Mouse (Mus musculus) cerebellum, postnatal 25 days (tissue): Measurements from ENCODE around the gene Olfr1281.
"Not testable (repeated sequence)": the region's sequence is repeated elsewhere in the genome, so short reads cannot be mapped to it uniquely, and the experiment has no call there.

ENCODE experiments used
- DNase-seq, 2 experiments: peaks; one replicate each; pipeline ENCODE4 v3.0.0; 2021; ENCODE audit warnings: mixed read lengths in 2 of 2

The Olfr1281 gene

DNA sequence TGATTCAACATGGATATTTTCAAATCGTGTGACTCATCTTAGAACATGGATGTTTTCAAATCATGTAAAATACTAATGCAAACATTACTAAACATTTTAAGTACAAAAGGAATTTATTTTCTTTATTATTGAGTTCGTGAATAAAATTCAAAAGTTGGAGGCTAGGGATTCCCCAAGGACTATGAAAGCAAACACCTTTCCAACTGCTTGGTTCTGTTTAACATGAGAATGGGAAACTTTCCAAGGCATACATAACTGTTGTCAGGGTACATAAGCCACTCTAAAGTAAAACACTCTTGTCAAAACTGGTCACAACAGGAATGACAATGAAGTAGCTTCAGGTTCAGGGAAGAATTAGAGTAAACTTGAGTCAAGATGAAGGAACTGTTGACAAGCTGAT, at the start of gene Olfr1281:
Gene Olfr1281, plus strand, starts transcription at position 301 of the 400 bp plus-strand sequence.
- no peak for DNase-seq

DNA sequence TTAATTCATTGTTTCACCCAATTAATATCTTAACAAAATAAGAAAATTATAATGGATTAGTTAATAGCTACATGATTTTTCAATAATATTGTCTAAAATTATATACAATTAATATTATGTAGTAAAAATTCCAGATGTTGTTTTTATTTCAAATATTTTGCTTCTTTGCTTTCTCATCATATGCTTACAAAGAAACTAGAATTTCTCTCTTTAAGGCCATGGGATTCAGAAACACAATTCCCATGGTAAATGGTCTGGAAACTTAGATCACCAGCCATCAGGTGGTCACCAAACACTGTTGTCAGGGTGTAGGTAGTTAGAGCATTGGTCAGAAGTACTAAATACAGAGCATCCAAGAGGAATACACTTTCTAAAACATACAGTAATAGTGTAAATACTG, 36.5 kb upstream of the Olfr1281 start, which contains the start of gene Olfr1278:
Gene Olfr1278, plus strand, starts transcription at position 301 of the 400 bp plus-strand sequence.
- DNase-seq = no peak

DNA sequence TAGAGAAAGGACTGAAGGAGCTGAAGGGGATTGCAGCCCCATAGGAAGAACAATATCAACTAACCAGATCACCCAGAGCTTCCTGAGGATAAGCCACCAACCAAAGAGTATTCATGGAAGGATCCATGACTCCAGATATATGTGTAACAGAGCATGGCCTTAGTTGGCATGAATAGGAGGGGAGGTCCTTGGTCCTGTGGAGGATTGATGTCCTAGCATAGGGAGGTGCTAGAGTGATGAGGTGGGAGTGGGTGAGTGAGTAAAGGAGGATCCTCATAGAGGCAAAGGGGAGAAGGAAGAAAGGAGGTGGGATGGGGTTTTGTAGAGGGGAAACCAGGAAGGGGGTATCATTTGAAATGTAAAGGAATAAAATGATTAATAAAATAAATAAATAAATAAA, 27.8 kb upstream of the Olfr1281 start:
- DNase-seq = no peak

DNA sequence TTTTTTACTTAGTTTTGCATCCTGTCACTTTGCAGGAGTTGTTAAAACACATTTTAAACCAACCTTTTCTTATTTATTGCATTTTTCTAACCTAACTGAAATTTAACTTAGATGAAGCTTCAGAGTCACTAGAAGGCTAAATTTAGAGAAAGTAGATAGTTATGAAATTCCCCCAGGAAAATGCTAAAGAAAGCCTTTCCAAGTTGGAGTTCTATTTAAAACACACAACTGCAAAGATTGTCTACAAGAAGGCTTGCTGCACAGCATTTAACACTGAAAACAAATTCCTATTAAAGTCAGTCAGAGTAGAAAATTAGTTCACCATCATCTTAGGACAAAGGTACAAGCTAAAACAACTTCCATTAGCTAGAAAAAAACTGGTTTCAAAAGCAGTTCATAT, 25.9 kb upstream of the Olfr1281 start, which contains the start of gene Olfr1279:
Gene Olfr1279, plus strand, starts transcription at position 262 of the 400 bp plus-strand sequence.
- no peak for DNase-seq

DNA sequence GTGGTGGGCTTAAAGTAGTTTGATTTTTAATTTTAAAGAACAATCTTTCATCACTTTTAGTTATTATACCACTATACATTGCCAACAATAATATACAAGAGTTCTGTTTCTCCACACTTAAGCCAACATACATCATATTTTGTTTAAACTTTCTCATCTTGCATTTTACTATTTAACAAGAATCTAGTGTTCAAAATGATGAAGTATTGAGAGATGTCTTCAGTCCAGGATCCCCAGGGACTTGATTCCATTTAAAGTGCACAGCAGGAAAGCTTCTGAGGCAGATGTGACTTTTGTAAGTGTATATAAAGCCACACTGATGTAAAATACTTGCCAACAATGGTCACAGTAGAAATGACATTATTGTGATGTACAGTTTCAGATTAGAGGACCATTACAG, 12.6 kb upstream of the Olfr1281 start, which contains the start of gene Olfr1280:
Gene Olfr1280, plus strand, starts transcription at position 301 of the 400 bp plus-strand sequence.
- DNase-seq = no peak

DNA sequence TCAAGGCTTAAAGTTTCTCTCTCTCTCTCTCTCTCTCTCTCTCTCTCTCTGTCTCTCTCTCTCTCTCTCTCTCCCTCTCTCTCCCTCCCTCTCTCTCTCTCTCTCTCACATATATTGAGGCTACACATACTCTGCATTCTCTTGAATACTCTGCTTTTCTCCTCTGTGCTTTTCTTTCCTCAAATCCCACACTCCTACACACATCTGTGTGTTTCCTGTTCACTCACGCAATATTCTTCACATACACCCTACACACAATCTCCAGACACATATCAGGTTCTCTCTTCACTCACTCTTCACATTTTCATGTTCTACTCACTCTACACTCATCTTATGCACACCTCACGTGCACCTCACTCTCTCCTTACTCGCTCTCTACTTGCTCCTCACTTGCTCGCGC, 7.4 kb downstream of the Olfr1281 start:
- not testable (repeated sequence) for DNase-seq

DNA sequence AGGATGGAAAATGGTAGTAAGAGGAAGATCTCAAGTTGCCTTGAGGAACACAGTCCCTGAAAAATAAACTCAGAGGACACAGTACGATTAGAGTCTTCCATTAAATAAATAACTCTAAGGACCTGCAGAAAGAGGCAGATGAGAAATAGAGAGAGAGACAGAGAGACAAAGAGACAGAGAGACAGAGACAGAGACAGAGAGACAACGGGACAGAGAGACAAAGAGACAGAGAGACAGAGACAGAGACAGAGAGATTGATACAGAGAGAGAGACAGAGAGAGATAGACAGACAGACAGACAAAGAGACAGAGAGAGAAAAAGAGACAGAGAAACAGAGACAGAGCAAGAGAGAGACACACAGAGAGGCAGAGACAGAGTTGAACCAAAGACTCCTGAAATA, 9.7 kb downstream of the Olfr1281 start, which contains the start of gene Olfr1282:
Gene Olfr1282, minus strand, starts transcription at position 101 of the 400 bp plus-strand sequence.
- DNase-seq = no peak

DNA sequence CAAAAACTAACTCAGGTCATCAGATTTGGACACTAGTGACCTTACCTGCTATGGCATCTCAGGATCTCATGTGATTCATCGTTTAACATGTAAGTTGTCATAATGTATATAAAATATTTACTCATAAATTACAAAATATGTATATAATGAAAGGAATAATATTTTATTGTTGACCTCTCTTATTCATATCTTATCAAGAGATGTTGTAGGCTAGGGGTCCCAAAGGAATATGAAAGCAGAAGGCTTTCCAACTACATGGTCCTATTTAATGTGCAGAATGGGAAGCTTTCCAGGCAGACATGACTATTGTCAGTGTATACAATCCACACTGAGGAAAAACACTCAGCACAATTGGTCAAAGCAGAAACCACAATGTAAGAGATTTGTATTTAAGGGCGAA, 40.2 kb downstream of the Olfr1281 start, which contains the start of gene Olfr1283:
Gene Olfr1283, plus strand, starts transcription at position 301 of the 400 bp plus-strand sequence.
- no peak for DNase-seq

DNA sequence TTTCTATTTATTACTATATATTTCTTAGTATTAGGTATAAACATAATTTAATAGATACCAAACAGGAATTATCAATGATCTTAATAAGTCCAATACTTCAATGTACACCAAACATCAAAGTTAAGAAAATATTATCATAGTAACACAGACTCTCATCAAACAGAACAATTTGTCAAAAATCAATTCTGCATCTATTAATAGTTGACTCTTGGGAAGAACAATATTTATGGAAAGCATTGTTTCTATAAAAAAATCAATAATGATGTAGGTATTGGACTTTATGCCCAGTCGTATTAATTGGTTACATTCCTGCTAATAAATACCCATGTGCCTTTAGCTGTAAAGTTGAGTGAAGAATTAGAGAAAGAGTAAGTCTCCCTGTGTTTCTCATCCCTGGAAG, 48.9 kb downstream of the Olfr1281 start, which contains the start of gene Olfr1284:
Gene Olfr1284, plus strand, starts transcription at position 301 of the 400 bp plus-strand sequence.
- DNase-seq = no peak
